Mouse (Mus musculus) ovary, postnatal 10 days (tissue): ENCODE results near the gene Fam228b.
"Not testable (repeated sequence)": the region's sequence is repeated elsewhere in the genome, so short reads cannot be mapped to it uniquely, and the experiment has no call there.

Experiments used
- DNase-seq: peaks from one replicate; pipeline ENCODE4 v3.0.0; 2022; ENCODE audit warnings: low spot score

Fam228b gene

DNA sequence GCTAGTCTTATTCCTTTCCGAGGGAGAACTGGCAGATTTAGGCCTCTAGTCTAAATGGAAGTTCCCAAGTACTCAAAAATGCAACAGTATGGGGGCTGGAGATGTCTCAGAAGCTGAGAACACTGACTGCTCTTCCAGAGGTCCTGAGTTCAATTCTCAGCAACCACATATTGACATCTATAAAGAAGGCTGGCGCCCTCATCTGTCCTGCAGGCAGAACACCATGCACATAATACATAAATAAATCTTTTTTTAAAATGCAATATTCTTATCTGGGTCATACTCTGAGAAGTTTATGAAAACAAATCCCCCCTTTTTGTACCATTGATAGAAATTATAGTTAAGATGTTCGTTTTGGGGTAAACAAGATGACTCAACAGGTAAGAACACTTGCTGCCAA lies 26.9 kb downstream of the Fam228b start:
- no peak for DNase-seq

DNA sequence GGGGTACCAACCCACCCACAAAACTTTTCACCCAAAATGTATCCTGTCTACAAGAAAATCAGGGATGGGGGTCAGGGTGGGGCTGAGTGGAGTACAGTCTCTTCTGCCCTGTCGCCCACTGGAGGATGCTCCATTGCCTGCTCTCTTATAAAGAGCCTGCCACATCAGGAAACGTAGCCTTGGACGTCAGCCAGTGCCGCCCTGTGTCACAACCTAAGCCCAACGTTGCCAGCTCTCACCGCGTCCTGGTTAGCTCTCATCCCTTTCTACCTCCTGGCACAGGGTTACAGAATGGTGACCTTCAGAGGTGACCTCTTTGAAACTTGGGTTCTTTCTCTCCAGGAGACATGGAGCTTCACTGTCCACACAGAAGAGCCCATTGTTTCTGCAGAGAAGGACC lies 28.2 kb downstream of the Fam228b start:
- DNase-seq = no peak

DNA sequence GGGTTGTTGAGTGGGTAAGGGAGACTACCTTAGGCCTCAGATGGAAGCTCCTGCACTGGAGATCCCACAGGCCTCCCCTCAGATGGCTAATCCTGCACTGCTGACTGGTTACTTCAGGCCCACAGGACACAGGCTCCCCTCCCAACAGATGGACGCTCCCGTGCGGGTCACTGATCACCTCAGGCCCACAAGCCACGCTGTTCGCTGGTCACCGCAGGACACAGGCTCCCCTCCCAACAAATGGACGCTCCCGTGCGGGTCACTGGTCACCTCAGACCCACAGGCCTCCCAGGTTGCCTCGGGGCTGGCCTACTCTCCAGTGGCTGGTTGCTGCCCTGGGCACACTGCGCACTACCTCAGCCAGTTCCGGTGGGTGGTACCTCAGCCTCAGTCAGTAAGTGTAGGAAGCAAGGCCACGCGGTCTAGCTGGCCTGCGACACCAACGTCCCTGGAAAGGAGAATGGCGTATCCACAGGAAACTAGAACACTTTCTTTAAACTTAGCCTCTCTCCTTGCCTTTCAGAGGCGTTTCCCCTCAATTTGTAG lies 31.0 kb downstream of the Fam228b start, which contains the start of gene Fam228a:
Gene Fam228a, minus strand, starts transcription at position 400 of the 546 bp plus-strand sequence.
- no peak for DNase-seq

DNA sequence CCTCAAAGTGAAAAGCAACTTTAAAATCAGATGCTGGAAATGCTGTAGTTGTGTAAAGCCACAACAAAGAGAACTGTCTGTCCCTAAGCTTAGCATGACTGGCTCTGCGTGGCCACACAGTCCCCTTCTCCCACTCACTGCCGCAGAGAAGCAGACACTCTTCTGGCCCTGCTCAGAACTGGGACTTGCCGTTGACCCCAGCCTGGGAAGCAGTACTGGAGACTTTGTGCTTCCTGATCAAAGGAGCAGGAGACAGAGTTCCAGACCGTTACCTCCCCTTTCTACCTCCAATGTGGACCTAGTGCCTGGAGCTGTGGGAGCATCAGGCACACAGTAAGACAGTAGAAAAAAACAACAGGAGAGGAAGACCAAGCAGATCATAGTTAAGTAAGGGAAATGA lies 36.7 kb downstream of the Fam228b start:
- DNase-seq = no peak

DNA sequence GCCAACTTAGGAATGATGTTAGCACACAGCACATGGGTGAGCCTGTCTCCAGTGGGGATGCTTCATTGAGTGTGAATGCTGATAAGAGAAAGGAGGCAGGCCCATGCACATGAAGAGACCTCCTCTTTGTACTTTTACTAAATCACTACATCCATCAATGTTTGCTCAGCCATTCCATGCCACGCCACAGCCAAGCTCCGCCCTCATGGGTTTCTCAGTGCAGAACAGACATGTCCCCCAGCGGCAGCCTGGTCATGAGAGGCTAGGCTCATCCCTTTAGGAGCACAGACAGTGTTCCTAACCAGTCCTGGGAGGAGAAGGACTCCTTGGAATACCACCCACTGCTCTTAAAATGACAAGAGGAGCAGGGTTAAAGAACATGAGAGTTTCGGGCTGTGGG lies 37.4 kb downstream of the Fam228b start:
- DNase-seq = no peak

DNA sequence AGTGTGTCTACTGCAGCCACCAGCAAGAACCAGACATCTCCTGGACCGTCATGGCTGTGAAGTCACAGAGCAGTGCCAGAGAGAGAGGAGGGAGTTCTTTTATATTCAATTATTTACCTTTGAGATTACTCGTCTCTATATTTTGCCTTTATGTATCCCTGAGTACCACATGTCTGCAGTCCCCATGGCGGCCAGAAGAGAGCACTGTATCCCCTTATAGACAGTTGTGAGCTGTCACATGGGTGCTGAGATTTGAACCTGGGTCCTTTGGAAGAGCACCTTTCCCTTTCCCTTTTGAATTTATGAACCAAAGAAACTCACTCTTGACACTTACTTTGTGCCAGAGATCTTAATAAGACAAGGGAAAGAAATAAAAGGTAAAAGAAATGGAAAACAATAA lies 39.9 kb downstream of the Fam228b start:
- DNase-seq = no peak

DNA sequence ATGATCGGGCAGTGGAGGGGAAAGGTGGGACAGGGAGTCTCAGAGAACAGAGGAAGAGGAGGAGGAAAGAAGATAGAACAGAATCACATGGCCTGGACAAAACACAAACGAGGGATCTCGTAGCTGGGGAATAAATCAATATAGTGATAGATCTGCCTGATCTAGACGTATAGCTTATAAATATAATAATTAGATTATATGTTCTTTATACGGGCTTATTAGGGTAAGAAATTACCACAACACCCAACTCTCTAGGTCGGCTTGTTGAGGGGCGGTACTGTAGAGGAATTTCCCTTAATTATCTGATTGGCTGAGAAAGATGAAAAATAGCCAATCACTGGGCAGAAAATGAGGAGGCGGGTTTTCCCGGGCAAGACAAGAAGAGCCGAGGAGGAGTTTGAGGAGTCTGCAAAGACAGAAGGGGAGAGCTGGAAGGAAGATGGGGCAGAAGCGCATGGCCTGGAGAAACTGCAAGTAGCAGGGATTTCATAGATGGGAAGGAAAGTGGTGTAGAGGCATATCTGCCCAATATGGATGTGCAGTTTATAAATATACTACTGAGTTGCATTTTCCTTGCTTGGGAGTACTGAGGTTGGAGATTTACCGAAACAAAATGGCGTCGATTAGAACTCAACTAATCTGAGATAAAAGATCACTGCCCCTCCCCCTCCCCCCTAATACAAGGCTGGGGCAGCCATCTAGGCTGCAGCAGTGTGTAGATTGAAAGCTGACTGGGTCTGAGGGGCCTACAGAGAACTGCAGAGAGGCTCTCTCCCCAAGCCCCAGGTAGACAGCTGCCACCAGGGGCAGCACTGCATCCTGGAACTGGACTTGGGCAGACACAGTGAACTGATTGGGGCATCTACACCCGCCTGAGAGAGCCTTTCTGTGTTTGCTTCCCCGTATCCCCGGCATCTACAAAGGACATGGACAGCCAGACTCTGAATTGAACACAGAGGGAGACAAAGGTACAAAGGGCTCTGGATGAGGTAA lies 49.0 kb downstream of the Fam228b start:
- DNase-seq = no peak

DNA sequence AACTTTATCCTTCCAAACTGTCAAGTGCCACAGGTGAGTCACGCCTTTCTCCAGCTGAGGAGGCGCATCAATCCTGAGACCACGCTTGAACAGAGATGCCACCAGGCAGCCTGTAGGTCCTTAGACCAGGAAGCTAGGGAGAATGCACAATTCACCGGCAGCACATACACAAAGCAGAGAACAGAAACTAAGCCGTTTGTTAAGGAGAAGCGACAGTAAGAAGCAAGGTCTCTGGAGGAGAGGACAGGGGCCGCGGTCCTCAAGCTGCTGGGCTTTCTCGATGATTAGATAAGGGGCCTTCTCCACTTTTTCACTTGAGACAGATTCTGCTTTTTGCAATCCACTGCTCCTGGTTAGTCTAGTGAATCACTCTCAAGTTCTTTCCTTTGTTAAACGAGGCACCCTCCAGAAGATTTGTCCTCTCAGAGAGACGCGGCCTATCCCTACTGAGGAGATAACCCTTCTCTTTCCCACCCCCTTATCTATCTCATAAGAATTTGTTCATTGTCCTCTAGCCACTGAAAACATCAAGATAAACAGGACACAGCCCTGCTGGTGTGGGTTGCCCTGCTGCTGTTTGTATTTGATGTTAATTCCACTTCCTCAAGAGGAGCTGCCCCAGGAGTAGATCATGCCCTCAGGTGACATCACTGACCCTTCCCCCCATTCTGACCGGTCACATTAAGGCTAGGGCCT lies 49.9 kb downstream of the Fam228b start:
- DNase-seq = no peak

DNA sequence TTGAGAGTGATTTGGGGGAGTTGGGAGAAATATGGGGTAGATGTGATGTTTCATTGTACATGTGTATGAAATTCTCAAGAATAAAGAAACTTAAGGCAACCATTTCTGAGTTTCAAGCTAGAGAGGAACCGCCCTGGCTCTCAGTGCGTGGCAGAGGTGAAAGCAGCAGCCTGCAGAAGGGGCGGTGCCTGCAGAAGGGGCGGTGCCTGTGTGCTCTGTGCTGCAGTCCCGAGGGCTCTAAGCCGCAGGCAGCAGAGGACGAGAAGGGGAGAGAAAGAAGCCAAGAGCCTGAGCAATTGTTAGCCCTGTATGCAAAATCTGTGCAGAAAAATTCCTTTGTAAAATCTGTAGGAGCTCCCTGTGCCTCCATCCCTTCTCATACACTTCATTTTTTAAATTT lies 51.6 kb downstream of the Fam228b start:
- DNase-seq = no peak

DNA sequence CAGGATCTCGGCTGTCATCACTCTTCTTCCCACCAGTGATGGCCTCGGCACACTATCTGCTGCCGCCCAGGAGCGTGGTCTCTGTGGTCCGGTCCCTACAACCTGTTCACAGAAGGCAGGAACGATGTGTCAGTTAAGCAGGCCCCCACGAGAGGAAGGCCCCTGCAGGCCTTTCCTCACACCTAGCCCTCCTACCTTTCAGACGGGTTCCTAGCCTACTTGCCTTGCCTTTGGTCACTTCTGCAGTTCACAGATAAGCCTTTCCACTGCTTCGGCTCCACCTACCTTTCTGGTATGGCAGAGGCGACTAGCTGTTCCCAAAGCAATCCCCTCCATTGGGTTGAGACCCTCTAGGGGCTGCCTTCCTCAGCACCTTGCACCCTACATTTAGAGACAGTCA lies 53.5 kb downstream of the Fam228b start:
- DNase-seq = no peak

DNA sequence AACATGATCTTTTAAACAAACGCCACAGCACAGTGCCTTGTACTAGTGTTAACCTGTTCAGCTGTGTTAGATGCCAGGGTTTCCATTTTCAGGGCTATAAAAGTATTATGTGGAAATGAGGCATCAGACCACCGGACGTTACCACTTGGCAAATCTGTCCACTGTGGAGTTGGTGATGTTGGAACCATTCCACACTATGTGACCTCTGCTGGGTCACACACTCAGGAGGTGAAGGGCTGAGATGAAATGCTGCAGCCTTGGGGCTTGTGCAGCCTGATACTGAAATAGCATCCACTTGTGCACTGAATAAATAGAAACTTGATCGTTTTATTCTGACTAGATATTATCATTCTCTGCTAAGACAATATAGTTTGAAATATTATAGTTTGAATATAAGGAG lies 55.7 kb downstream of the Fam228b start:
- no peak for DNase-seq

DNA sequence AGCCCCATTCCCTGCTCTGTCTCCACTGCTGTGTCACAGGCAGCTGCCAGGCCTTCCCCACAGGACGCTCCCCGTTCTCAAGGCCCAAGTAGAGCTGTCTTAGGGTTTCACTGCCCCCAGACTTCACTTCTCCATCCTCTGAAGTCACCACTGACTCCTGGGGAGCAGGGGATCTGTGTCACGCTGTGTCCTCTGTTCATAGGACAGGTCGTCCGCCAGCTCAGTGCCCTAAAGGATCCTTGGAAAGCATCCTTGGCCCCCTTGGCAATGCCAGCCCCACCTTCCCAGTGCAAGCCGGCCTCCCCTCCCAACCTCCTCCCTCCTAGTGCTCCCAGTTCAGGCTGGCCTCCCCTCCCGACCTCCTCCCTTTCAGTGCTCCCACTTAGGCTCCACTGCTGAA lies 59.1 kb downstream of the Fam228b start:
- DNase-seq = no peak

DNA sequence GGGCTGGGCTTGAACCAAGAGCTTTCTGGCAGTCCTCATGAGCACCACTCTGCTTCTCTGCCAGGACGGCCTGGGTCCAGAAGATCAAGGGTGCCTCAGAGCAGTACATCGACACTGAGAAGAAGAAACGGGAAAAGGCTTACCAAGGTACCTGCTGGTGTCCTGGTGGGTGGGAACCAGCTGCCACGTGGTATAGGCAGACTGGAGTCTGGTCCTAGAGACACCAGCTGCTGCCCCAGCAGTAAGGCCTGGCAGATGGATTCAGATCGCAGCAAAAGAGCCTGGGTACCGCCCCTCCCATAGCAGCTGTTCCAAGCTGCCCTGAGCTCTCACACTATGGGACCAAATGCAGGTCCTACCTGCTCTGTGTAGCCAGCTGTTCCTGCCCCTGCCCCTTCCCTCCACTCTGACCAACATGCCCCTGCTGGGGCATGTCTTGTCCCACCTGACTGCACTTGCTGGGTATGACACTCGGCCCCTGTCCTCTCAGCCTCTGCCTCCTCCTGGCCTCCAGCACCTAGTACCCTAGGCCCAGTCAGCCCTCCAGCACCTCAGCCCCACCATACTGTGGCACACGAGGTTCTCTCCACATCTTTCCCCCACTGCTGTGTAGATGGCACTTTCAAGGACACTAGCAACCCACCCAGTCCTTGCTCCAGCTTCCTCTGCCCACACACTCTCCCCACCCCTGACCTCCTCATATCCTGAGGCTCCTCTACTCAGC lies 60.0 kb downstream of the Fam228b start:
- DNase-seq = no peak

DNA sequence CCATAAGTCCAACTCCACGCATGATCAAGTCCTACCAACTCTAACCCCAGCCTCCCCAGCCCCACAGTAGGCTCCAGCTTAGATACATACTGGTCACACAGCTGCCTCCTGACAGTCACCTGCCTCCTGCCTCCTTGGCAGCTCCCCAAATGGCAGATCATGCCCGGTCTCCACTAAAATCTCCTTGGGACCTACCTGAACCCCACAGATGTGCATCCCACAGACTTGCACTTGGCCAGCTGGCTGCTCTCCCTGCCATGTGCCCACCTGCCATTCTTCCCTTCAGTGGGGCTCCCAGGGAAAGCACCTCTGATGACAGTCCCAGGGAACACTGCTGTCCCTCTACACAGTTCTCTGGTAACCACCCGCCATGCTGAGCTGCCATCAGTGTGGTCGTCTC lies 60.8 kb downstream of the Fam228b start:
- no peak for DNase-seq

DNA sequence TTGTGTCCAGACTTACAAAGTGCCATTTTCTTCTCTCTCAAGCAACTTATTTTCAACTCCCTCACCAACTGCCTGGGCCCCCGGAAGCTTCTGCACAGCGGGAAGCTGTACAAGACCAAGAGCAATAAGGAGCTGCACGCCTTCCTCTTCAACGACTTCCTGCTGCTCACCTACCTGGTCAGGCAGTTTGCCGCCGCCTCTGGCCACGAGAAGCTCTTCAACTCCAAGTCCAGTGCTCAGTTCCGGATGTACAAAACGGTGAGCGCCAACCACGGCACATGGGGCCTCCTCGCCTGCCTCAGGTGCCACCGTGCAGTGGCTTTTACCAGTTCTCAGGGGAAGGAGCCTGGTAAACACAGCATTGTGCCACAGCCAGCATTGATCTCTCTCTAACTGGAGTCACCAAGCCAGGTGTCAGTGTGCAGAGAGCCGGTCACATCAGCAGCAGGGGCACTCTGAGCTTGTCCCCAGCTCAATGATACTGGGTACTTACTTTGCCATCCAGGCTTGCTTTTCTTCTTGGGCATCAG lies 61.5 kb downstream of the Fam228b start:
- DNase-seq = no peak

DNA sequence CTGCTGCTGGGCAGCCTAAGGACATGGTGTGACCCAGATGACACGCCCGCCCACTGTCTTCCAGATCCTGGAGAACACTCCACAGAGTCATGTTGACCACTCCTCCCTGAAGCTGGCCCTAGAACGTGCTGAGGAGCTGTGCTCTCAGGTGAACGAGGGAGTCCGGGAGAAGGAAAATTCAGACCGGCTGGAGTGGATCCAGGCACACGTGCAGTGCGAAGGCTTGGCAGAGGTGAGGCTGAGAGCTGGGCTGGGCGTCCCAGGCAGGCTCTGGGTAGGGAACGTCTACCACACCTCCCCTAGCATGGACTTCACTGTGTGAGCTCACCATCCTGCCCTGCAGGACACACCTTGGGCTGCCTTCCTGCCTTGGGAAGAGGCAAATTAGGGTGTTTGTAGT lies 62.2 kb downstream of the Fam228b start:
- no peak for DNase-seq

DNA sequence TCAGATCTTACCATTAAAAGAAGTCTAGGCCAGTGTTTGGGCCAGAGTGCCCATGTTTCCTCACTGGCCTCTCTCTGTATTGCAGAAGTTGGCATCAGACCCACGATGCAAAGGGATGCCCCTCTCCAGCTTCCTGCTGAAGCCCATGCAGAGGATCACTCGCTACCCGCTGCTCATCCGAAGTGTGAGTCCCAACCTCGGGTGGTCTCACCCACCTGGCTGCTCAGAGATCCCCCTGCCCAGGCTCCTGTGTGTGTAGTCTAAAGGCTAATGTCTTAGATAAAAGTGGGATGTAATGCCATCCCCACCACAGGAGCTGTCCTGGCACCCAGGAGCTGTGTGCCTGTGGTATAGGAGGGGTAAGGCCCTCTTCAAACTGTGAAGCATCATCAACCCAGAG lies 62.9 kb downstream of the Fam228b start:
- no peak for DNase-seq

DNA sequence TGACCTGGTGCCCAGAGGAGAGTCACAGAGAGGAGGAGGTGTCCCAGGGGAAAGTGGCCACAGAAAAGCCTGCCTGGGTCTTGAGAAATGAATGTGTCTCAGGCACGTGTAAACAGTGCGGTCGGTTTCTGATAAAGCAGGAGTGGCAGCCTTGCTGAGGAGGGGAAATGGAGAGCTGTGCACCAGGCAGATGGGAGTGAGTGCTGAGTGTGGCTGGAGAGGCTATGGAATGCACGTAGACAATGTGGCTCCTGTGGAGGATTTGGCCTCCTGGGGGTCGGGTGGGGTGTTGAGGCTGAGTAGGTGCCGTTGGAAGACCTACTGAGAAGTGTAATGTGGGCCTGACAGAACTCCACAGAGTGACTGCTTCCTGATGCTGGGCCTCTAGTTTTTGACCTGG lies 63.4 kb downstream of the Fam228b start:
- DNase-seq = not testable (repeated sequence)

DNA sequence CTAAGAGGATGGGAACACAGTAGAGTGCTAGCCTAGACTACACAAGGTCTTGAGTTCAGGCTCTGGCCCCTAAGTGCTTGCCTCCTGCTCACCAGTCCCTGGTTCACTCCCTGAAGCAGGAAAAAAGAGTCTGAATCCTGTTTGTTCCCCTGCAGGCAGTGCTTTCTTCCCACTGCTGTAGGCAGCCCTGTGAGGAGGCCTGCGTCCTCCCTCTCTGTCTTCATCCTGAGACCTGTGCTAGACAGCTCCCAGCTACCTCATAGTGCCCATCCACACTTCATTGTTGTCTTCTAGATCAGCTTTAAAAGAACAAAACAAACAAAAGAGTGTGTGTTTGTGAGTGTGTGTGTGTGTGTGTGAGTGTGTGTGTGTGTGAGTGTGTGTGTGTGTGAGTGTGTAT lies 74.5 kb downstream of the Fam228b start:
- DNase-seq = no peak

DNA sequence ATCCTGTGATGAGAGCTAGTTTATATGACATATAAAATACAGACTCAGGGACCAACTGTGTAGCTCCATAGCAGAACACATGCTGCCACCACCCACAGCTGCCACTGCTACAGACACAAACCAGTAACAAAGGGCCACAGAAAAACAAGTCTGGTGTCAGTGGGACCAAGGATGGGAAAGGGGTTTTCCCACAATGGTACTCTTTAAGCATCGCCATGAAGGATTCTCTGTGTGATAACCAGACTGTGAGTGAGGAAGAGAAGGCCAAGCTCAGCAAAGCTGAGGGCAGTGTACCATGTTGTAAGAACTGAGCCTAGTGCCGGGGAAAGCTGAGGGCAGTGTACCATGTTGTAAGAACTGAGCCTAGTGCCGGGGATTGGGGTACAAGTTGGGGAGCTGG lies 77.9 kb downstream of the Fam228b start:
- DNase-seq = no peak
